Mouse (Mus musculus): ENCODE measurements around the gene Setmar.

DNA sequence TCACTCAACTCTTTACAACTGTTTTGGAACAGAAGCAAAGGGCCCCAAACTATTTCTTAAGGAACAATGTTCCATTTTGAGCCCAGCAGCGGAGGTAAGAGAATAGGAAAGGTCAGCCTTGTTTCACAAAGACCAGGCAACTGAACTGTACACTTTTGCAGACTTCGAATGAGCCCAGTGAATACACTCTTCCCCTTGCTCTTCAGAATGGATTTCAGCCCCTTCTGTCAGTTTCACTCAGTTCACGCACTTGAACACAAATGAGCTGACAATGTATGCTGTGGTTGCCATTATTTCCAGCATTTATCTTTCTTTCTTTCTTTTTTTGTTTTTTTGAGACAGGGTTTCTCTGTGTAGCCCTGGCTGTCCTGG lies 34.0 kb downstream of the Setmar start:
- TF ChIP-seq CTCF (IDR thresholded peaks at IDR 0.05; ENCODE audit: low read depth) (no peak), EP300 (IDR thresholded peaks at IDR 0.05; ENCODE audit: low read depth) (no peak)
